Mouse (Mus musculus) urinary bladder, adult 2 months (tissue): ENCODE data around the gene Tbc1d22b. TPM values are rescaled to one million over a fixed set of nuclear protein-coding genes. Genes with fewer than 3 reads are reported as not detected.

ENCODE experiments used
- polyA plus RNA-seq: library from polyadenylated mRNA; depleted of rRNA; stranded (reverse); fragments of >200 nt; gene quantifications from 2 replicates; pipeline ENCODE4 v1.2.3, GENCODE M21; 2012; rRNA removed

Tbc1d22b gene
- polyA plus RNA-seq, 1 experiment: 13.5 TPM

Other genes with a start within 250 kb of the Tbc1d22b start
- 405 and 508 TPM in 2 replicates for gene Pi16, start 232.1 kb upstream of the Tbc1d22b start, polyA plus RNA-seq
- gene Mtch1, start 201.9 kb upstream of the Tbc1d22b start, polyA plus RNA-seq: 263 and 279 TPM in 2 replicates
- 19.0 and 26.4 TPM in 2 replicates for gene Fgd2, start 188.9 kb upstream of the Tbc1d22b start, polyA plus RNA-seq
- gene Pim1, start 59.0 kb upstream of the Tbc1d22b start, polyA plus RNA-seq: 21.2 and 24.4 TPM in 2 replicates
- gene Gm17657, start 147 bp upstream of the Tbc1d22b start, polyA plus RNA-seq: not detected in 2 replicates
- gene Tmem217, start 2.6 kb downstream of the Tbc1d22b start, polyA plus RNA-seq: 0.14 and 0.21 TPM in 2 replicates
- 31.7 and 35.6 TPM in 2 replicates for gene Rnf8, start 65.0 kb downstream of the Tbc1d22b start, polyA plus RNA-seq
- 1.7 and 1.8 TPM in 2 replicates for gene Gm28043, start 65.1 kb downstream of the Tbc1d22b start, polyA plus RNA-seq
- 45.2 and 45.8 TPM in 2 replicates for gene Cmtr1, start 110.8 kb downstream of the Tbc1d22b start, polyA plus RNA-seq
- 11.2 and 11.3 TPM in 2 replicates for gene Ccdc167, start 167.3 kb downstream of the Tbc1d22b start, polyA plus RNA-seq